Mouse (Mus musculus): ENCODE measurements around the gene Xrcc5. TPM values are rescaled to one million over a fixed set of nuclear protein-coding genes. Genes with fewer than 3 reads are reported as not detected.

Xrcc5 gene
- total and polyA plus RNA-seq, 2 experiments = 3.2 to 23.5 TPM

DNA sequence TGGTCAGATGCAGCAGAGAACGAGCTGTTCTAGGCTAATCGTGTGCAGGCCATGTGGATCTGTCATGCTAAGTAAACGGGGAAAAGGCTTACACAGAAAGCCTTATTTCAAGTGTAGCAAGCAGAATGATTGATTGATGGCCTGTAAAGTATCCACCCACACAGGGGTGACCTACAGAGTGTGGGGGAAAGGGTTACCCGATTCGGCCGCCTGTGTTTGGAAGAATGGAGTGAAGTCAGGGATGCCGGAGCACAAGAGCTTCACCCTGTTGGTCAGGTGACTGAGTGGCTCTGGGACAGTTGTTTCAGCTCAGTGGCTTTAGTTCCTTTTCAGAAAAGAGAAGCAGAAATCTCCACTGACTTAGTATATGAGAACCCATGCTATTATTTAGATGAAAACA, 9.7 kb downstream of the Xrcc5 start:
- WGBS = 78% methylated on average over 7 of the region's 7 CpGs
- H3K27me3 ChIP-seq (ENCODE audit: control insufficient read depth, insufficient read depth, low read length) = no peaks in the 10 kb centered on the region
- no peak overlapping the region for H3K27ac ChIP-seq (replicated peaks; ENCODE audit: insufficient read depth, low read depth, low read length)
- peaks cover 34% of the 10 kb centered on the region for H3K36me3 ChIP-seq (ENCODE audit: control insufficient read depth, insufficient read depth, low read length)
- DNase-seq (ENCODE audit: extremely low read depth, low read depth, low spot score) = no peak
- H3K4me3 ChIP-seq (ENCODE audit: insufficient read depth, low read depth, low read length) = no peak overlapping the region
- H3K9ac ChIP-seq (ENCODE audit: low read depth, low read length) = no peak overlapping the region
- TF ChIP-seq CTCF (IDR thresholded peaks at IDR 0.05; ENCODE audit: low read depth, low read length) (no peak), POLR2A (IDR thresholded peaks at IDR 0.05; ENCODE audit: extremely low read depth, insufficient read depth, low read length) (no peak)
- no peaks in the 10 kb centered on the region for H3K4me1 ChIP-seq (ENCODE audit: control insufficient read depth, insufficient read depth, low read length)
- H3K79me2 ChIP-seq (ENCODE audit: control insufficient read depth, insufficient read depth, low read length) = no peaks in the 10 kb centered on the region

DNA sequence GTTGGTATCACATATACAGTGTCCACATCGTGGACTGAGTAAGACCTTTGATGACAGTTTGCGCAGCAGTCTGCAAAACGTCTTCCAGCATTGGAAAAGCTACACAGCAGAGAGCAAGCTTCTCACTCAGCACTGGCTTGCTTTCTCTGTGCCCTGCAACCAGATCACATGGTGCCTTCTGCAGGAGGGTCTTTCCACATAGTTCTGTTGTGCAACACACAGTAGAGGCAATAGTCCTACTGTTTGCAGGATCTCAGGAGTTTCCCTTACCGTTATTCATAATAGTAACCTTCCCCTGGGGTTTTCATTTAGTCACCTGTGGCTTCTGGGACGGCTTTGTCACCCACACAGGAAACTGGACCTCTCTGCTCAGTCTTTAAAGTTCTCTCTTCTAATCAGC, 13.5 kb downstream of the Xrcc5 start:
- WGBS = 77% methylated on average over 5 of the region's 5 CpGs
- H3K4me1 ChIP-seq (ENCODE audit: control insufficient read depth, insufficient read depth, low read length) = no peaks in the 10 kb centered on the region
- no peak for DNase-seq (ENCODE audit: extremely low read depth, low read depth, low spot score)
- H3K27ac ChIP-seq (replicated peaks; ENCODE audit: insufficient read depth, low read depth, low read length) = no peak overlapping the region
- H3K9ac ChIP-seq (ENCODE audit: low read depth, low read length) = no peak overlapping the region
- H3K4me3 ChIP-seq (ENCODE audit: insufficient read depth, low read depth, low read length) = no peak overlapping the region
- no peaks in the 10 kb centered on the region for H3K79me2 ChIP-seq (ENCODE audit: control insufficient read depth, insufficient read depth, low read length)
- no peaks in the 10 kb centered on the region for H3K27me3 ChIP-seq (ENCODE audit: control insufficient read depth, insufficient read depth, low read length)
- peaks cover 40% of the 10 kb centered on the region for H3K36me3 ChIP-seq (ENCODE audit: control insufficient read depth, insufficient read depth, low read length)
- no peak for TF ChIP-seq POLR2A (IDR thresholded peaks at IDR 0.05; ENCODE audit: extremely low read depth, insufficient read depth, low read length)
- TF ChIP-seq CTCF (IDR thresholded peaks at IDR 0.05; ENCODE audit: low read depth, low read length) = no peak

DNA sequence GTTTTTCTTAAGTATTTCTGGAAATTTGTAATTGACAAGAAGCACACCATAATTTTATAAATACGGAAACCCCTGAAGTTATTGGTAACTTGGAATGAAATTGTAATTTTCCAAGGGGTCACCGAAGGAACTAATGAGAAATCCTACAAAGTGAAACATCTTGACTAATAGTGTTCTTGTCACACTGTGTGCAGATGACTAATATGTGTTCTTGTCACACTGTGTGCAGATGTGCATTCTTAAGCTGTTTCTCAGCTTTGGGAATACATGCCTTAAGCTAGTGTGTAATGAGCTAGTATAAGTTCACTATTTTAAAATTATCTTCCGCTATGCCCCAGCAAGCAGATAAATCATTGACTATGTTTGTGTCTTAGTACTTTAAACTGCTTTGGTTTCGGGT, 16.0 kb downstream of the Xrcc5 start:
- Histone ChIP-seq H3K4me3 (ENCODE audit: insufficient read depth, low read depth, low read length) (no peak overlapping the region), H3K27me3 (ENCODE audit: control insufficient read depth, insufficient read depth, low read length) (no peaks in the 10 kb centered on the region), H3K36me3 (ENCODE audit: control insufficient read depth, insufficient read depth, low read length) (peaks cover 37% of the 10 kb centered on the region), H3K4me1 (ENCODE audit: control insufficient read depth, insufficient read depth, low read length) (no peaks in the 10 kb centered on the region), H3K79me2 (ENCODE audit: control insufficient read depth, insufficient read depth, low read length) (no peaks in the 10 kb centered on the region), H3K9ac (ENCODE audit: low read depth, low read length) (no peak overlapping the region), H3K27ac (replicated peaks; ENCODE audit: insufficient read depth, low read depth, low read length) (no peak overlapping the region)
- WGBS = 95% methylated on average over 4 of the region's 4 CpGs
- TF ChIP-seq CTCF (IDR thresholded peaks at IDR 0.05; ENCODE audit: low read depth, low read length) (no peak), POLR2A (IDR thresholded peaks at IDR 0.05; ENCODE audit: extremely low read depth, insufficient read depth, low read length) (no peak)
- no peak for DNase-seq (ENCODE audit: extremely low read depth, low read depth, low spot score)

DNA sequence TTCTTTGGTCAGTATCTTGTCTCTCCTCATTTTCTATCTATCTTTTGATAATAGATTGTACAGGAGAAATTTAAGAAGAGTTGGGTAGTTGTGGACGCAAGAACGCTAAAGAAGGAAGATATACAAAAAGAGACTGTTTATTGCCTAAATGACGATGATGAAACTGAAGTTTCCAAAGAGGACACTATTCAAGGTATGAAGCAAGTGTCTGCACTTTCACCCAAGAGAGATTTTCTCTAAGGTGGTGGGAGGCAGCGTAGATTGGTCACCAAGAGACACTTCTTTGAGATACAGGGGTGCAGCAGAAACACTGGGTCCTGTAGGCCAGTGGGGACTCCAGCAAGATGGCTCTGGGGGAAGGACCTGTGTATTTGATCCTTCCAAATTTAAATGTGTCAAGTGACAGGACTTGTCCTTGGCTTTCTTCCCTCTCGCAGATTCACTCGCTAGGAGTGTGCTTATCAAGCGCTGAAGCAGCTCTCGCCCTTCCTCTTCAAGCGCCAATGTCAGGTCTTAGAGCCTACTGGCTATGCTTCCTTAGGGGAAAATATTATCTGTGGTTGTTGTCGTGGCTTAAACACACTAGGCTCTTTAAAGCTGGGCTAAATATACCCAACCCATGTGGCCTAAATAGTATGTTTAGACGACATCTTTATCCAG, 19.1 kb downstream of the Xrcc5 start:
- H3K27me3 ChIP-seq (ENCODE audit: control insufficient read depth, insufficient read depth, low read length) = no peaks in the 10 kb centered on the region
- no peak for DNase-seq (ENCODE audit: extremely low read depth, low read depth, low spot score)
- H3K79me2 ChIP-seq (ENCODE audit: control insufficient read depth, insufficient read depth, low read length) = no peaks in the 10 kb centered on the region
- H3K4me1 ChIP-seq (ENCODE audit: control insufficient read depth, insufficient read depth, low read length) = no peaks in the 10 kb centered on the region
- TF ChIP-seq POLR2A (IDR thresholded peaks at IDR 0.05; ENCODE audit: extremely low read depth, insufficient read depth, low read length) = no peak
- TF ChIP-seq CTCF (IDR thresholded peaks at IDR 0.05; ENCODE audit: low read depth, low read length) = no peak
- no peak overlapping the region for H3K4me3 ChIP-seq (ENCODE audit: insufficient read depth, low read depth, low read length)
- H3K9ac ChIP-seq (ENCODE audit: low read depth, low read length) = no peak overlapping the region
- H3K27ac ChIP-seq (replicated peaks; ENCODE audit: insufficient read depth, low read depth, low read length) = no peak overlapping the region
- 93% methylated on average over 11 of the region's 11 CpGs for WGBS
- peaks cover 22% of the 10 kb centered on the region for H3K36me3 ChIP-seq (ENCODE audit: control insufficient read depth, insufficient read depth, low read length)

DNA sequence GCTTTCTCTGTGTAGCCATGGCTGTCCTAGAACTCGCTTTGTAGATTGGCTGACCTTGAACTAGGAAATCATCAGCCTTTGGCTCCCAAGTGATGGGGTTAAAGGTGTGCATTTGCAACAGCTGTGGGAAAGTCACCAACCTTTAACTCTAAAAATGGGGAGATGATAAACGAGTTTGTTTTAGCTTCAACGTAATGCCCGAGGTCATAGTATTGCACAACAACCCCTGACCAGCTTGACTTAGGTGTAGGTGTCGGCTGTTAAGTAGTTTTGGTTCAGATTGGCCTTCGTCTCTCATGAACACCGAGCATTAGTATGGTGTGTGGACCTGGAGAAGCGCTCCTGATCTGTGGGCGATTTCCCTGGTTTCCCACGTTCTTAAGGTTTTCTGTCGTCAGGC, 27.6 kb downstream of the Xrcc5 start:
- peak; percentile 97 for DNase-seq (ENCODE audit: extremely low read depth, low read depth, low spot score)
- peaks cover 6% of the 10 kb centered on the region; the same call in 1 of the 2 replicates for H3K4me1 ChIP-seq (ENCODE audit: control insufficient read depth, insufficient read depth, low read length)
- no peak overlapping the region for H3K4me3 ChIP-seq (ENCODE audit: insufficient read depth, low read depth, low read length)
- peaks cover 4% of the 10 kb centered on the region; the same call in 1 of the 2 replicates for H3K36me3 ChIP-seq (ENCODE audit: control insufficient read depth, insufficient read depth, low read length)
- peak overlapping the region; percentile 60 for H3K27ac ChIP-seq (replicated peaks; ENCODE audit: insufficient read depth, low read depth, low read length)
- H3K79me2 ChIP-seq (ENCODE audit: control insufficient read depth, insufficient read depth, low read length) = no peaks in the 10 kb centered on the region
- TF ChIP-seq POLR2A (IDR thresholded peaks at IDR 0.05; ENCODE audit: extremely low read depth, insufficient read depth, low read length) = no peak
- no peak for TF ChIP-seq CTCF (IDR thresholded peaks at IDR 0.05; ENCODE audit: low read depth, low read length)
- no peak overlapping the region for H3K9ac ChIP-seq (ENCODE audit: low read depth, low read length)
- 27% methylated on average over 11 of the region's 11 CpGs for WGBS
- H3K27me3 ChIP-seq (ENCODE audit: control insufficient read depth, insufficient read depth, low read length) = no peaks in the 10 kb centered on the region

DNA sequence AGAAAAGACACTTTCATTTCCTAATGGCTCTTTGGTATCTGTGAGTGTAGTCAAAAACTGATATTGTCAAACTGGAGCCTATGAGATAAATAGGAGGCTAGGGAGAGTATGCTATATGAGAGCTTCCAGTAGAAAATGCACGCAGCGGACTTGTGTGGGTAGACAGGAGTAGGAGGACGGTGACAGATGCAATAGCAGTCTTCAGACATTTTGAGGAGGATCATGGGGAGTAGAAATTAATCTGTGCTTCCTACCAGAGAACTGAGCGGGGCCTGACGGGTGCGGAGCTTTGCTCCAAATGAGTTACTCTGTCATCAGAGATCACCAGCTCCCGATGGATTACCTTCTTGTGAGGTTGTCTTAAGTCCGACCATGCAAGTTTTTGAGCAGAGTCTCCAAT, 29.6 kb downstream of the Xrcc5 start:
- WGBS = 96% methylated on average over 8 of the region's 8 CpGs
- no peak for DNase-seq (ENCODE audit: extremely low read depth, low read depth, low spot score)
- no peak for TF ChIP-seq POLR2A (IDR thresholded peaks at IDR 0.05; ENCODE audit: extremely low read depth, insufficient read depth, low read length)
- no peak for TF ChIP-seq CTCF (IDR thresholded peaks at IDR 0.05; ENCODE audit: low read depth, low read length)

More for the DNA sequence above, 29.6 kb downstream of the Xrcc5 start:
- Histone ChIP-seq H3K9ac (ENCODE audit: low read depth, low read length) (no peak overlapping the region), H3K27me3 (ENCODE audit: control insufficient read depth, insufficient read depth, low read length) (no peaks in the 10 kb centered on the region), H3K27ac (replicated peaks; ENCODE audit: insufficient read depth, low read depth, low read length) (no peak overlapping the region), H3K4me1 (ENCODE audit: control insufficient read depth, insufficient read depth, low read length) (peaks cover 6% of the 10 kb centered on the region; the same call in 1 of the 2 replicates), H3K4me3 (ENCODE audit: insufficient read depth, low read depth, low read length) (no peak overlapping the region), H3K36me3 (ENCODE audit: control insufficient read depth, insufficient read depth, low read length) (peaks cover 3% of the 10 kb centered on the region; the same call in 1 of the 2 replicates), H3K79me2 (ENCODE audit: control insufficient read depth, insufficient read depth, low read length) (no peaks in the 10 kb centered on the region)

All from liver, adult 2 months (tissue).